Mouse (Mus musculus) bone marrow, adult 2 months (tissue): Measurements from ENCODE around the gene Trabd2b. TPM values are rescaled to one million over a fixed set of nuclear protein-coding genes. Genes with fewer than 3 reads are reported as not detected.

Experiments
- H3K27ac ChIP-seq: fragments of 200-500 bp; 2 replicates; pipeline ENCODE4 v1.5.1; 2012; ENCODE audit warnings: low read depth, mild to moderate bottlenecking, control low read depth, inconsistent platforms, low read length; ENCODE audit not compliant: control insufficient read depth, poor library complexity, insufficient read depth
- H3K4me1 ChIP-seq: fragments of 200-500 bp; 2 replicates; pipeline ENCODE4 v1.6.1; 2011; ENCODE audit warnings: low read length; ENCODE audit not compliant: control insufficient read depth, insufficient read depth
- H3K4me3 ChIP-seq: fragments of 200-500 bp; replicated peaks from 2 replicates; pipeline ENCODE3; 2011; ENCODE audit warnings: mild to moderate bottlenecking, low read depth, low read length, control low read depth; ENCODE audit not compliant: control insufficient read depth
- CTCF ChIP-seq: fragments of 200-500 bp; IDR thresholded peaks from 2 replicates; pipeline ENCODE4 v1.5.1; 2011; ENCODE audit warnings: low read length, control low read depth; ENCODE audit not compliant: control insufficient read depth, insufficient read depth
- POLR2A ChIP-seq: fragments of 200-500 bp; IDR thresholded peaks from 2 replicates; pipeline ENCODE4 v1.6.1; 2011; ENCODE audit warnings: low read depth, mild to moderate bottlenecking, control low read depth, low read length, borderline replicate concordance; ENCODE audit not compliant: control insufficient read depth
- WGBS: fragments of 180-500 bp; shearing (Covaris S2); methylation state at CpG from one replicate; pipeline ENCODE4 v1.1.7; 2018; 5-methylcytosine and 5-hydroxymethylcytosine counted together
- polyA plus RNA-seq: library from polyadenylated mRNA; stranded (reverse); fragments of >200 nt; gene quantifications from 2 replicates; pipeline ENCODE4 v1.2.4, GENCODE M21; 2011; ENCODE audit warnings: low replicate concordance; ENCODE audit not compliant: missing spikeins, insufficient read depth, insufficient read length

The Trabd2b gene
- polyA plus RNA-seq, 1 experiment: not detected

DNA sequence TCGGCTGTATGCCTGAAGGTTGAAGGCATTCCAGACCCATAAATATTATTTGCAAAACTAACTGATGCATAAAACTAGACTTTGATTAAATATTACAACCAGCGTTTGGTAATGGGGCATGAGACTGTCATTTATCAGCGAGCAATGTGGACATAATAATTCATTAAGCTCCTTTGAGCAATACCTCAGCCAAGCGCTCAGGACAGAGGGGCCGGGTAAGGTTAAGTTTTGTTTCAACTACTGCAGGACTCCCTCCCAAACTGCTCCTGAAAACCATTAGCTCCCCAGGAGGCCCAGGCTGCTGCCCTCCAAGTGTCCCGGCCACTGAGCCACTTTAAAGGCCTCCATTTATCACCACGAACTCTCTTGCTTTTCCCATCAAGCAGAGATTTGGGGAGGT is 93.8 kb downstream of the Trabd2b start:
- H3K4me1 ChIP-seq: no peaks in the 10 kb centered on the region; the same call in 1 of the 2 replicates
- no peak overlapping the region for H3K4me3 ChIP-seq
- 82% methylated on average over 7 of the region's 7 CpGs for WGBS
- no peak overlapping the region for H3K27ac ChIP-seq
- TF ChIP-seq CTCF: no peak
- no peak for TF ChIP-seq POLR2A

- Histone ChIP-seq H3K27ac (no peak overlapping the region), H3K4me3 (no peak overlapping the region), H3K4me1 (no peaks in the 10 kb centered on the region; the same call in 1 of the 2 replicates)
- 82% methylated on average over 1 of the region's 1 CpGs for WGBS
- TF ChIP-seq CTCF (no peak), POLR2A (no peak)
Measured at GRCm38 (mm10) chr4:114501048-114501447, 94.5 kb downstream of the Trabd2b start.

DNA sequence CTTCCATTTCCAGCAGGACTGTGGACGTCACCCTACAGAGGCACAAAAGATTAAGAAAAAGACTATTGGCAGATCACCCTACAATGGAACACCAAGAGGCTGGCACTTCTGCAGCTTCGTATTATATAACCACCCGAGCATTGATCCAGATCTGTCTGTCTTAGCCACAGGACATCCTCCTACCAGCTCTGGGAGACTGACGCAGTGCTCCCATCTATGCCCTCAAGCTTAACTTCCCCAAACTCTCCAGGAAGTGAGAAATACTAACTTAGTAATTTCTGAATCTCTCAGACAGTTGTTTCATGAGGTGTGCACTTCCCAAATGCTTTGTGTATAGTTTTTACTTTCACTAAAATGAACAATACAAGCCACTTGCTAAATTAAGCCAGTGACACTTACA is 95.1 kb downstream of the Trabd2b start:
- no peak overlapping the region for H3K27ac ChIP-seq

DNA sequence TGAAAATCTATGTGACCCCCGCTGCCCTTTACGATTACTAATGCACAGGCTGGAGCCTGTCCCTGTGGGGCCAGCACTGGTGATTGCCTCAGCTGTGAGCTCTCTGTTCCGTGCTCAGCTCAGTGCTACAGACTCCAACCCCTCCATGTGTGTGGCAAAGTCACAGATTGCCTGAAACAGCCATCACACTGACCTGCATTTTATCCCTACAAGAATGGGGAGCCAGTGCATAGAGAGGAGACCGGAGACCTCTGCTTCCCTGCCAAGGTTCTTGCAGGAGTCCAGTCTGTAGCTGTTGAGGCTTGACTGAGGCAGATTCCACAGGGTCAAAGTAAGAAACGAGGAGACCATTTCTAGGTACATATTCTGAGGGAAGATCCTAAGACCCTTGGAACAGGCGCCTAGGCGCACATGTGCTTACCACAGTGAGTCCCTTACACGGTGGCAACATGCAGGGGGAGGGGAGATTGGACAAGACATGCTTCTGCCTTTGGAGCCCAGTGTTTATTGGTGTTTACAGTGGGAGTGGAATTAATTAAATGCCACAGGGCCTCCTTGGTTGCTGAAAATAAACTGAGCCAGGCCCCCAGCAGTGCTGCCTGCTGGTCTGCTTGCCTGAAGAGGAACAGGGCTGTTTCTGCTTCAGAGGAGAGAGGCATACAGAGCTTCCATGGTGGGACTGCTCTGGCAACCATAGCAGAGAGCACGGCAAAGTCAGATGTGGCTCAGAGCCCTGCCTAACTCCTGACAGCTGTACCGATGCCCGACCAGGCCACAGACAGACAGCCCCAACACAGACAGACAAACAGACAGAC is 97.9 kb downstream of the Trabd2b start:
- 70% methylated on average over 11 of the region's 11 CpGs for WGBS
- Histone ChIP-seq H3K27ac (no peak overlapping the region), H3K4me1 (no peaks in the 10 kb centered on the region; the same call in 1 of the 2 replicates), H3K4me3 (no peak overlapping the region)
- TF ChIP-seq CTCF: no peak

More for the DNA sequence above, 95.1 kb downstream of the Trabd2b start:
- no peak for TF ChIP-seq POLR2A
- no peak for TF ChIP-seq CTCF
- Histone ChIP-seq H3K4me1 (no peaks in the 10 kb centered on the region; the same call in 1 of the 2 replicates), H3K4me3 (no peak overlapping the region)
- 21% methylated on average over 4 of the region's 4 CpGs for WGBS

DNA sequence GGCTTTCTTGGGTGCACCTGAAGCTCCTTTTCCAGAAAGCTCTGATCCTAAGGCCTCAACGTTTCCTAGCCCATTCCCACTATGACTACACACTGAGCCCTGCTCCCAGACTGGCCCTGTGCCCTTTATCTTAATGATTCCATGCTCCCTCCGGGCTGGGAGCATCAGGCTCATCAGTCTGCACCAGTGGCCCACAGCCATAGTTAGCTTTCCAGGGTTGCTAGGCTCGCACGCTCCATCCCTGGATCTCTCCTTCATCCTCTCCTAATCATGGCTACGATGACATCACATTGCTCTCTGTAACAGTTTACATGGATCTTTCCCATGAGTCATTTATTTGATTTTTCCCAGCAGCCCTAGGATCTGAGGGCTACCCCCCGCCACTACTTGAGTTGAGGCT is 103.1 kb downstream of the Trabd2b start:
- no peaks in the 10 kb centered on the region for H3K4me1 ChIP-seq
- TF ChIP-seq CTCF (no peak), POLR2A (no peak)
- 81% methylated on average over 6 of the region's 6 CpGs for WGBS
- no peak overlapping the region for H3K27ac ChIP-seq
- no peak overlapping the region for H3K4me3 ChIP-seq

DNA sequence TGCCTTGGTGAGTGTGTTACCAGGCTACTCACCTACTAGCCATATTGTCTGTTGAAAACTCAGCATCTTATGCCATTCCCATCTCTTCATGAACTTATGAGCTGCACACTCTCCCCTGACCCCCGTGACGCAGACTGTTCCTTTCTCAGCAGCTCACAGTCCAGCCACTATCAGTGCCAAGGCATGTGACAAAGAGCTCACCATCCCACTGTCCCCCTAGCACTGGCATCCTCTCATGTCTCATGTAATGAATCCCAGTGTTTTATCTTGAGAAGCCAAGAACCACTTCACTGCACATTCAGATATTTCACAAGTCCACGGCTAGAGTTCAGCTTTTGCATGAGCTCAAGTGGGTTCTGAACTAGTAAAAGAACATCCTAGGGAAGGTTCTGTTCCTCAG is 105.1 kb downstream of the Trabd2b start:
- no peak overlapping the region for H3K27ac ChIP-seq
- no peak for TF ChIP-seq CTCF
- TF ChIP-seq POLR2A: no peak
- H3K4me1 ChIP-seq: no peaks in the 10 kb centered on the region
- 83% methylated on average over 3 of the region's 3 CpGs for WGBS
- no peak overlapping the region for H3K4me3 ChIP-seq

DNA sequence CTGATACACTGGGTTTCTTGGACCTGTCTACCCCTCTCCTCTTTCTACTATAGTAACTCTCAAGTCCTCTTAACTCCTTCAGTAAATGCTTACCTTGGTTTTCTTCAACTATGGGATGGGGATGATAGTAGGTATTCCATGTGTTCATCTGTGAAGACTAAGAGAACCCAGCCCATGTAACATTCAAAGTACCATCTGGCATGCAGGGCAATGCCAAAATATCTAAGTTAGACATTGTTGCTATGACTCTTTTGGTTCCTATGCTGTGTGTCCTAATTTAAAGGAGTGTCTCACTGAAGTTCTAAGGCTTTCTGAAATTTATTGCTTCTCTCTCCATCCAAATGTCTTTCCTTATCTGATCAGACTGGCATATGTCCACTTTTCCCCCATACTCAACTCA is 106.6 kb downstream of the Trabd2b start:
- H3K4me3 ChIP-seq: no peak overlapping the region
- no peak for TF ChIP-seq CTCF
- no peak for TF ChIP-seq POLR2A
- no peak overlapping the region for H3K27ac ChIP-seq
- H3K4me1 ChIP-seq: no peaks in the 10 kb centered on the region

GRCm38 (mm10) chr4:114515330-114515771 is 108.8 kb downstream of the Trabd2b start:
- TF ChIP-seq CTCF: no peak
- no peak for TF ChIP-seq POLR2A
- H3K4me3 ChIP-seq: no peak overlapping the region
- 21% methylated on average over 5 of the region's 5 CpGs for WGBS
- no peaks in the 10 kb centered on the region for H3K4me1 ChIP-seq
- no peak overlapping the region for H3K27ac ChIP-seq
